Mouse (Mus musculus): Measurements from ENCODE around the gene Mllt3.

The Mllt3 gene

DNA sequence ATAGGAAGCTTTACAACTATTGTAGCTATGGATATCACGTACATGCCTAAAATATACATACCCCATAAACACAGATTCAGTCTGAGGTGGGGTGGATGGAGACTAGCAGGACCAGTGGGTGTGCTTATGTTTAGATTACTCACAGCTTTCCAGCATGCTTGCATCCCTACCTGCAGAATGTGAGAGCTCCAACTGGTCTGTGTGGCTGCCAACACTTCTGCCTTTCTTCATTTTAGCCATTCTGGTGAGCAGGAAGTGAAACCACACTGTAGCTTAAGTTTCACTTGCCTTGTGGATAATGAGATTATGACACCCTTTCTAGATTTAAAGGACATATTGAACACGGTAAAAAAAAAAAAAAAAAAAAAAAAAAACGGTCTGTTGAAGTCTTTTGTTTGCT is 88.8 kb downstream of the Mllt3 start:
- DNase-seq = no peak

DNA sequence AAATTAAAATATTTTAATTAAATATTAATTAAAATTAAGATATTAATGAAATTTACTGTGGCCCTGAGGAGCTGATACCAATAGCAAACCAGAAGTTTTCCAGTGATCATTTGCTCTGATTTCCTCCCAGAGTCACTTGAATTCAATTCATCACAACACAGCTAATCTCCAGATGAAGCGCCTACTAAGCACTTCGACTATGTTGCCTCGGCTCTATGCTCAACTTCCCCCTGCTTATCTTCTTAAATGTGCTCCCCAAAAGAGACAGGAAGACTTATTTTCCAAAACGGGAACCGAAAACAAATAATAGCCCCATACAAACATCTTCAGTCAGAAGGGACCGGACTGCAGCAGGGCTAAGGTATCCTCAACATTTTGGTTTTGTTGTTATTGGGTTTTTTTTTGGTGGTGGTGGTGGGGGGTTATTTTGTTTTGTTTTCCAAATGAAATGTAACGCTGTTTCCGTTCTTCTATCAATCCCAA is 90.2 kb downstream of the Mllt3 start:
- DNase-seq = no peak

DNA sequence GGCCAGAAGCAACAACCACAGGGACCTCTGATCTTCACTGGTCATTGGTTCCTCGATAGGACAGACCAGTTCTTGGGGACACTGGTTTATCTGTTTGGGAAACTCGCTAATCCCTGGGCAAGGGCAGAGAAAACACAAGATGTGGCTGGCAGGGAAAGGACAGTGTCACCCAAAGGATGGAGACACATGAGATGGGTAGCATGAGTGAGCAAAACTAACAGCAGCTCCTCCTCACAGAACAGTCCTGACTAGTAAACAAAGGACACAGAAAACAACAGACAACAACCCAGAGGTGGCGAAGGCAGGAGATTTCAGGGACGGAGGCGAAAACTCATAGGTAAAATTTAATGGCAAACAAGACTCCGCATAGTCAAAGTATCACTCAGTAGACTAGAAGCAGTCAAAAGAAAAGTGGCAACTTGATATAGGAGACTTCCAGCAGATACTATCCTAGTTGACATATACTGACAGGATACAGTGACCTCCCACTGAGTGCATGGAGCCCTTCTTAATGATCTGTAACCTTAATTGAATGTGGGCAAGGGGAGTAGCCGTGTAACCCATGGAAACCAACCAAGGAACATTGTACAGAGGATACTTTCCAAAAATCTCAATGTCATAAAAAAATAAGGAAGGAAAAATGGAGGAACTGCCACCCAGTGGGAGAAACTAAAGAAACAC is 93.5 kb downstream of the Mllt3 start:
- DNase-seq = no peak

DNA sequence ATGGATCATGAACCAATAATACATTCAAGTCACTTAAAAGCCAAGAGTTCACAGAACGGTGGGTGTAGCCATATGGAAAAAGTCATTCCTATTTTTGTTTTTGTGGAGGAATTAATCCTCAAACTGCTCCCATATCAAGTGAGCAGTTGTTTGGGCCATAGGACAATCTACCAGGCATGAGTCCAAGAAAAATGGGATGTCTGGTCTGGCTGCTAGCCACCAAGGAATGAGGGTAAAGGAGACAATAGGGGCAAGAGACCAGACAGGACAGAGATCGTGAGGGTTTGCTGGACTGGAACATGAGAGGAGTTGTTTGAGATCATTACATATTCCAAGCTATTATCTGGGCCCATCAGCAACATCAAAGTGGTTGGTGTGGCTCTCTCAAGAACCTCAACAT is 96.8 kb downstream of the Mllt3 start:
- DNase-seq = no peak

DNA sequence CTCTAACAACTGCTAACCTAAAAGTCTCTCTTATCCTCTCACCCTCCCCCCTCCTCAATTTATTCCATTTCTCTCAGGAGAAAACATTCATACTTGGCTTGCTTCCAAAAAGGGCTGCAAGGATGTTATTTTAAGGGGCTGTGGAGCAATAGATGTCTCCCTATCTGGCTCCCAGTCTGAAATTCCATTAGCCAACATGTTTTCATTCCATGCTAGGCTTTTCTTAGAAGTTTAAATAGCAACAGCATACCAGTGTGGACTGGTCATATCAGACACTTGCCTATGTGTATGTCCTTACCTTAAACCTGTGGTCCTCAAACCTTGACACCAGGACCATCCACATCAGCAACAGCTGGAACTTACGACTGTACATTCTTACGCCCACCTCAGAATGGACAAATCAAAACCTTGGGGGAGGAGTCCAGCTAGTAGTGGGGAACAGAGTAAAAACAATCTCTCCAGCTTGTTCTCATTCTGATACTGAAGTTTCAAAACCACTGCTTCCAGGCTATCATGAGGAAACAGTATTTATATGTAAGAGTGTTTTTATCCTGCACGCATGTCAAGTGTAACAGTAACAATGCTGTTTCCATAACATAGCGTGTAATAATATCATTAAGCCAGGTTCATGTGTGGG is 99.3 kb downstream of the Mllt3 start:
- DNase-seq = no peak

DNA sequence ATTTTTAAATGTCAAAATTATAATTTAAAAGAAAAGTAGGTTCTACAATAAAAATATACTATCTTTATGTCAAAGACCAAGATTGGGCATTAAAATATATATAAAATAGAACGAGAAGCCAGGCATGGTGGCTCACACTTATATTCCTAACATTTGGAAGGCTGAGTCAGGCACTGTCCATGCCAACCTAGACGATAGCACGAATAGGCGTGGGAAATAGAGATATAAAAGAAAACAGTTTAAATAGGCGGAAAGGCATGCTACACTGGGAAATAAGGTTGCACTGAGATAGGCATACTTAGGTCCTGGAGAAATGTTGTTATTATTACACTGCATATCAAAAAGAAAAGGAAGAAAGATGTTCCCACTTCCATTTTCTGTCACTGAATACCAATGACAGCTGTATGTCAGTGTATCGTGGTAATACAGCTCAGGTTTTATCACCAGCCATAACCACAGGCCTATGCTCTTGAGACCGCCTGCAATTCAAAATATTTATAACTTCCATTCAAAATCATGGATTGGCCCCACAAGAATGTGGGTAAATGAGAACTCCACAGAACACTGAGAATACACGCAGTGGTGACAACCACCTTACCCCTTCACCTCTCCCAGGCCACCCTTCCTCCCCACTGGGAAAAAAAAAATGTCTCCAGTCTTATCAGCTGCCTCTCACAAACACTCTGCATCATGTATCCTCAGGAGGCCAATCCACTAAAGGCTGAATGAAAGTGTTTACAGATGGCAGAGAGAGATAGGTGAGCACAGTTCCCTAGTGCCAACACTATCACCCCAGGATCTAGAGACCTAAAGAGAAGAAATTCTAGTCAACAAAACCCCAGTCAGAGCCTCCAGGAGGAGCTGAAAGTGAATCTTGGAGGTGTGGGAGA is 102.6 kb downstream of the Mllt3 start:
- no peak for DNase-seq

DNA sequence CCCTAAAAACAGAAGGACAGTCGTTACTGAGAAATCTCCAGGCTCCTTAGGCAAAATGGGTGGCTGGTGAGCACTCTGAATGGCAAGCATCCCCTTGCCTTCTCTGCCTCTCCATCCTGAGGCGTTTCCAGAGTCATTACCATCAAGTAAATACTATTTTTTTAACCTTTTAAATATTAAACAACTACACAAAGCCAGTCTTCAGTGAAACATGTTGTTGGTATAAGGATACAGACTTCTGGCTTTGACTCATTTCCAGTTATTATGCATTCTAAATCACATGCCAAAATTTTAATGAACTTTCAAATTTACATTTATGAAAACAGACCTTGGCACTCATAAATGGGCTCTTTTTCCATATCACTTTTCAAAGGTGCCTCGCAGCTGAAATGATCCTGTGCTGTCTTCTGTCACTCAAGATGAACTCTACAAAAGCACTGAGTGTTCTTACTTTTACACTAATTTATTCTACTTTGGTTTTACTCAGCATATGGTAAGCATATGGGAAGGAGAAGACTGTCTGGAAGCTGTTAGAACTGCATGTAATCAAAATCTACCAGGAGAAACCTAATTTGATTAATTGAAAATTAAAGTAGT is 104.5 kb downstream of the Mllt3 start:
- DNase-seq = no peak

DNA sequence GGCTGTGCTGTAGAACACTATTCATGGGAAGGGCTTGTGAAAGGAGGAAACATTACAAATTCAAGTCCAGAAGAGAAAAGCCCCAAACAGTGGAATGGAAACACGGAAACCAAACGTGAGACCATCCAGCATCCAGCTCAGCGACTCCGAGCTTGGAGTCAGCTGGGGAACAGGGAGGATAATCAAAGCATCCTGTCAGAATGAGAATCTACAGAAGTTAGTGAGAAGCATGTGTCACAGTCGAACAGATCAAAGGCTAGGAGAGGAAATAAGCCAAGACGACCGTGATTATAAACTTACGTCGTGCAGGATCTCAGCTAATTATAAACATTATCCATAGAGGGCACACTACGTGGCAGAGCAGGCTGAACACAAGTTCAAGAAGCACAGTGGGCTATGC is 105.8 kb downstream of the Mllt3 start:
- no peak for DNase-seq

DNA sequence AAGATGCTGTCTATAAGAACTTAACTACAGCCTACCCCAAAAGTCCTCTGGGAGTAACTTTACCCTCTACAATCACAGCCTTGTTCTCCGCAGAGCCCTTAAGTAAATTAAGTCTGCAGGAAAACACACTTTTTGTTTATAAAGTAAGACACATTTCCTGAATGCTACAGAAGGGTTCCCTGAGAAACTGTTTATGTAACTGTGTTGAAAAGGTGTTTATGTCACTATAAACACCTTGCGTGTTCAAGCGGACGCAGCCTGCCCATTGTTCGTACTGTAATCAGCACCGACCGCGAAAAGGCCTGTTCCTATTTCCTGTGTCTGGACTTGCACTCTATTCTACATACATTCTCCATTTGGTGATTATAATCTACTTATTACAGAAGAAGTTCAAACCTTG is 112.5 kb downstream of the Mllt3 start:
- DNase-seq = no peak

DNA sequence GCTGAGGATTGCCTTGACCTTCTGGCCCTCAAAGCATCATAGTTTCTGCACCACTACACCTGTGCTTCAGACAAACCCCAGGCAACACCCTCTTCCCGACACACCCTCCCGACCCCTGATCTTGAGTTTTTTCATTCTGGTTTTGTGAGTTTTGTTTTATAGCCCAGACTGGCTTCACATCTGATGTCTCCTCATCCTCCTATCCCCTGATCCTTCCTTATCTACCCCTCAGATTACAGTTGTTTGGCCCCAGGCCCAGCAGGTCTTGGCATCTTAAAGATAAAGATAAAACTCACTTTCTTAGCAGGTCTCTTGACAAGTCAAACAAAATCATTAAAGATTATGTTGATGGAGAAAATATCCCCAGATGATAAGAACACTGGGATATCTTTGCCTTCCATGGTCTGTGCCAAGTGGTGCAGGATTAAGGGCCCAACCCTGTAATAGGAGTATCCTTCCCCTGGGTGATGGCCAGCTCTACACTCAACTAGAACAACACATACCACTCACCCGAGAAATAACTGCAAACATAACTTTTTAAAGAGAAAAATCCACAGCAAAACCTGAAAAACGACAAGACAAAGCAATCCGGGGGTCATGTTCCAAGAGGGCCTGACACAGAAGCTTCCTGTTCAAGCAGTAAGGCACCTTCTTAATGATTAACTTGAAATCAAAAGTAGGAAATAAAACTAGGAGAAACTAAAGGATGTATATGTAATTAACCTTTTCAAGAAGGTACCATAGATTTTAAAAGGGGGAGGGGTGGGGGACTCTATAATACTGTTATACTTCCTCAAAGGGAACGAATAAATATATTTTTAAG is 121.8 kb downstream of the Mllt3 start:
- DNase-seq = no peak

DNA sequence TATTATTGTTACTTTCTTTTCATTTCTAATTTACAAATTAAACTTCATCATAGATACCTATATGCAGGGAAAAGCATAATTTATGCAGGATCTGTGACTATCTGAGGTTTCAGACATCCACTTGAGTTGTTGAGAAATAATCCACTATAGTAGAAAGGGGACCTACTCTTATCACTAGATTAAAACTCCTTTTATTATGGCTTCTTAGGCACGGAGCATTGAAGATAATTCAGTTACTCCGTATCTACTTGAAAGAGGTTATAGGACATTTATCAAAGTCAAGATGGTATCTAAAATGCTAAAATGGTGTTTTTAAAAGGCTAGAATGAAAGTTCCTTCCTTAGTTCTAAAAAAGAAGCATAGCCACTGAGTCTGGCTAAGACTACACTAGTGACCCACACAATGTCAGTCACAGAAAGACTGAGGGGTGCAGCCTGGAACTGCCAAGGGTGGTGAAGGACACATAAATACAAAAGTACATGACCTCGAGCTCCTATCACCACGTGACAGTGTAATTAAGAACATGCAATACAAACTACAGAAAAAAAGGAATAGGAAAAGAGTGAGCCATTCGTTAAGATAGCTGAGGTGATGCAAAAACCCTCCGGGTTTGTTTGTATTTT is 127.9 kb downstream of the Mllt3 start:
- DNase-seq = no peak

DNA sequence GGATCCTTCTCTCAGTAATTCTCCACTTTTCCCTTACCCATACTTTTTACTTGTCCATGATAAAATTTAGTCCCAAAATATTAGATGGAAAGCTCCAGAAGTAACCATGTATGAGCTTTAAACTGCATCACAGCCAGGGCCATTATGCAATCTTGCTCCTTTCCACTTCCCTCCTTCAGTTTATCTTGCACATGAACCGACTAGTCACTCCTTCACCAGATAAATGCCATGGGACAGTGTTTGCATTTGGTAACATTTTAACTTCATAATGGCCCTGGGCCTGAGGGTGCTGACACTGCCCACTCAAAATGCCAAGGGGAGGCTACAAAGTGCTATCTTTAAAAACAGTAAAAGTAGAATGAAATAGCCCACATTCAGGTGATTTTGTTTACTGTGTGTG is 128.4 kb downstream of the Mllt3 start:
- no peak for DNase-seq

DNA sequence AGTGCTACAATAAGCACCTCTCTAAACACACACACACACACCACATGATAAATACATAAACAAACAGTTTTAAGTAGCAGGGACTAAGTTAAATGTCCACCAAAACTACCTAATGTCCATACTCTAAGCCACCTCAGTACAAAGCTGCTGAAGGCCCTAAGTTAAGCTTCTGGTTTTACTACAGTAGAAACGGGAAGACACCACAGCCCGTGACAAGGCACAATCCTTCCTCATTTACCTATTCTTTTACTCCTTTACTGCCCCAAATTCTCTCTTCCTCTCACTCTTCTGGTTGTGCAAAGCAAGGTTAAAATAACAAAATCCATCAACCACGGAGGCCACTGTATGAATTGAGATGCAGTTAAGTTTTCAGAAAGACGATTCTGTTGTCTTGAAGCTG is 130.6 kb downstream of the Mllt3 start:
- DNase-seq = no peak

DNA sequence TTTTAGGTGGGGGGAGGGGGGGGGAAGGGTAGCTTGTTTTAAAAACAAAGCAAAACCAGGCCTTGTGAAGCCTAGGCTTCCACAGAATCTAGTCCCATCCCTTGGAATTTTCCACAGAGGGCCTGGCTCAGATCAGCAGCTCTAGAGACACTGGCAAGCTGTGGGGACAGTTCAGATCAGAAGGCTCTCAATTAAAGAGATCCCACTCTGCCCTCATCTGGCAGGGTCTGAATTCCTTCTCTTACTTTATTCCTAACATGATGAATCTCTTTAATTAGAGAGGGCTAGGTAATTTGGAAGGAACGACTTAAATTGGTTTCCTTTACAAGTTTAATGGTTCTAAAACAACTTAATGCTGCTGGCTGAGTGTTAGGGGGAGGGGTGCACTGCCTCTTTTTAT is 132.0 kb downstream of the Mllt3 start:
- no peak for DNase-seq

DNA sequence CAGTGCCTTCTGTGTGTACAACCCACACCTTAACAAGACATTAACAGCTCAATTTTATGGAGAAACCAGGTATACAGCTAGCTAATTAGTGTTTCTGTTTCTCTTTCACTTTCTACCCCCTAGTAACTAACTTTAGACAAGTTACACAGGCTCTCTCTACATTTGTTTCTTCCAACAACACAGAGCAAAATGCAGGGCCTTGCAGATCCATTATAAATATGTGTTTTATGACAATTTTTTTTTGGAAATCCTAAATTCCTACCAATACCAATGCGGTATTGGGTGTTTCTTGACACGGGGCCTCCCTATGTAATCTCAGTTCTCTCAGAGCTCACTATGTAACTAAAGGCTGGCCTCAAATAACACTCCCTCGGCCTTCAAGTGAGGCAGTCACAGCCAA is 139.7 kb downstream of the Mllt3 start:
- DNase-seq = no peak

DNA sequence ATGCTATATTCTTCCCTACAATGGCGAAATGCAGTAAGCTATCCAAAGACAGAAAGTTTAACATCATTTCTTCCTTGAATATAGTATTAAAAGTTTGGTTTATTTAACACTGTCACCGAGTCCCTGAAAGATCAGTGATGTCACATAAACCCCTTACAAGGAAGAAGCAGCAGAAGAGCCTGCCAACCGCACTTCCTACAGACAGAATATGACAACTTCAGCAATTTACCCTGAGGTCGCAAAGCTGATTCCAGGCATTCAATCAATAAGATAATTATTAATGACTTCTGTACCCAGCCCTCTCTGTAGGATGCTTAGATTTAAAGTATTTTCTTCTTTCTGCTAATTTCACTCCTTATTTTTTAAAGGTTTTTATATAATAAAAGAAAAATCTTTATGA is 140.2 kb downstream of the Mllt3 start:
- DNase-seq = no peak

DNA sequence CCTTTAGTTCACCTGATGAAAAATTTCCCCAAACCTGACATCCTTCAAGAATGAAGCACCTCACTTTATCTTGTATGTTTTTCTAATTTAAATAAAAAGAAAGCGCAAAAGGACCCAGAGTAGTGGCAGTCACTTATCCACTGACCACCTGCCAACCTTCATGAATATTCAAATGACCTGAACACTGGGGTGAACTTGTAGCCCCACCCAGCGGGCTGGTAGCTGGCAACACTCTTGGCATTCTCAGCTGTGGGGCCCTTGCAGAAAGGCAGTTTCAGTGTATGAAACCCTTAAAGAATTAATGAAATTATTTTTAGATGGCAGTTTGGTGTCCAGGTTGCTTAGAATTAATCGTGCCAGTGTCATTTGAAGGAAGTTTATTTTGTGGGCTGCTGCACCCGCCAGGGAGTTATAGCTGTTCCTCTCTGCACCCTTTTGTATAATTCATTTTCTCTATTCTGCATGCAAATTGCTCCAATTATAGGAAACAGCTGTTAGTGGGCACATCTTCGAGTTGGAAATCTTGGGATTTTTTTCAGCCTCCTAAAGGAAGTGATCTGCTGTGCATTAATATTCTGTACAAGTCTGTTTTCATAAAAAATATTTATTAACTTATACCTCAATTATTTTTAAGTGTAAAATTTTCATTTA is 149.8 kb downstream of the Mllt3 start:
- no peak for DNase-seq

DNA sequence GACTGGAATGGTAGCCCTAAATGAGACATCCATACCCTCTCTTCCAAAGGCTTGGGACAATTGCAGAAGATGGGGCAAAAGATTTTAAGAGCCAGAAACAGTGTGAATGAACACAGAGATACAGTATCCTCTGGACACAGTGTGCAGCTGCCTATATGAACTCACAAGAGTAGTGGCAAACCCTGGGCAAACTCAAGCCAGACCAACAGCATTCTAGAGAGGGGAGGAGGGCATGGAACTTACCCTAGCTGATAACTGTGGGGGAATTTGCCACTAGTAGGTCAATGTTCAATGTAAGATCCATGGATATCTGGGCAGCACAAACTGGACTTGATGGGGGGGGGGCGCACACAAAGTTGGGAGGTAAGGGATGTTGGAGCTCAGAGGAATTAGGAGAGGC is 151.2 kb downstream of the Mllt3 start:
- DNase-seq = no peak

DNA sequence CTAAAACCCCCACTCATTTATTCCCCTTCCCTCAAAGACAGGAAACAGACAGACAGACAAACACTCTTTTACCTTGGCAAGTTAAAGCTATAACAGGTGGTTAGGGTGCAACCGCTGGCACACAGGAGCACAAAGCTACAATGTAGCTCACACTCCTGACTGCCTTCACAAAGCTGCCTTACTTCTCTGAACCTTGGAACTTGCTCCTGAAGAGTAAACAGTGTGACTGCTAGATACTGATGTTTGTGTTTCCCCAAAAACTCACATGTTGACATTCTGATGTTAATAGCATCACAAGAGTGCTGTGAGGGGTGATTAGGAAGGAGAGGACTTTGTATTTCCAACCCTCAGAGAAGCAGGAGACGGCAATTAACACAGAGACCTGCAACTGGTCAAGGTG is 151.6 kb downstream of the Mllt3 start:
- DNase-seq = no peak

DNA sequence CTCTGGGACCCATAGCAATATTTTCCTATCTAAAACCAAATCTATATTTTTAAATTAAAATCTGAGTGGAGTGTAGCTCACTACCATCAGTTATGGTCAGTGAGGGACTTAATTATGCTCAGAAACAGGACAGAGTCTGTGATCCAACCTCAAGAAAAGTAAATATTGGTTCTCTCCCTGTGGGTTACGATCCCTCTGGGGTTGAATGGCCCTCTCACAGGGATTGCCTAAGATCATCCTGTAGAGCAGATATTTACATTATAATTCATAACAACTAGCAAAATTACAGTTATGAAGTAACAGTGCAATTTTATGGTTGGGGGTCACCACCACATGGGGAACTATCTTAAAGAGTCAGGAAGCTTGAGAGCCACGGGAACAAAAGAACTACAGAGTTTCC is 152.9 kb downstream of the Mllt3 start:
- no peak for DNase-seq

DNA sequence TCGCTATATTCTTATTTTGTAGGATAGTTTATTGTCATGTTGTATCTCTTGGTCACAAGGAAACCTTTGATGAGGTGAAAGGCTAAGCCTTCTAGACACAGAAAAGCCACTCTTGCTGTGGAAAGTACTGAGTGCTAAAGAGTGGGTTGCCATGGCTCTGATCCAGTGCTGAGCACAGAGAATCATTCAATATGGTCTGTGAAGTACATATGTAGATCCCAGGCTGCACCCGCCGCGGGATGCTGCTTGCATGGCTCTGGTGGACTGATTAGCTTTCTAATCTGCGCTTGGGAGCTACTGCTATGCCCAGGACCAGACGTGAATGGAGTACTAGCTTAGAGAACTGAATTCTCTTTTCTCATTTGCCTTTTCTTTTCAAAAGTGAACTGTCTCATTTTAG is 154.5 kb downstream of the Mllt3 start:
- no peak for DNase-seq

DNA sequence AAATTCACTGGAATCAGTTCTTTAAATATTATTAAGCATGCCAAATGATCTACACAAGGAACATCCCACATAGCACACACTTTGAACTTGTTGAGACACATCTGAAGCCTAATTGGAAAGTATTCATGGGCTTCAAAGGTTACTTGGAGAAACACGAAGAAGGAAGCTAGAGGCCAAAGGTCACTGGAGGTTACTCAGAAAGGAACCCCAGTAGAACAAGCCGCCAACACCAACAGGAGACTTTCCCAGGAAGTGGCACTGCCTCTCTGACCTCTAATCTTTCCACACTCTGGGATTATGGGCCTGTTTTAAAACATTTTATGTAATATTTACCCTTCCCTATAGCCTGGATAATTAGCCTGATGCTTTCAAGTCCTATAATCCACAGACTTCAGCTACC is 162.6 kb downstream of the Mllt3 start:
- DNase-seq = no peak

Measured in thymus, postnatal 25 days (tissue).